Comparison of ENCODE assay signal across 17 mouse cellular contexts in the genomic region with DNA sequence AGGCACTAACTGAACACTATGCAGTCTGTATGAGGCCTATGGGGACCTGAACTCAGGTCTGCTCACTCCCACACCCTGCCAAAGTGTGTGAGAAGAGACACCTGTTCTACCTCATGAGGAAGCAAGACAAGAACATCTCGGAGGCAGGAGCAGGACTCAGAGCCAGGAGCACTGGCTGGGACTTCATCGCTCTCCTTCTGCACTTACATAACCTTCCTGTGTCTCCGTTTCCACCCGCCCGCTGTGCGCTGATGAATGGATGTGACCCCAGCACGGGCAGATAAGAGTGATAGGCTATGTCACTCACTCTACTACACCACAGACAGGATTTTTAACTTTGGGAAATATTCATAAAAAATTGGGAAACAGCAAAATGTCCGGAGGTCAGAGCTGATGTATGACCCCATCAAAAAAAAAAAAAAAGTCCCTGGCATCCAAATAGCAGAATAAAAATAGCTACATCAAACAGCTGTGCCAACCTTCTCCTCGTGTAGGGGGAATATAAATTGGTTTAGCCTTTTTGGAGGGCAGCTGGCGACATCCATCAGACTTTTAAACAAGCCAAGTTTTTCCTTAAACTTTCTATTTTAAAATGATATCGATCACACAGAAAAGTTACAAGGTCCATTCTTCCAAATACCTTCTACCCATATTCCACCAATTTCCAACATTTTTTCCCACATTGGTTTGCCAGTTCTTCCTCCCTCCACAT. TPM values are rescaled to one million over a fixed set of nuclear protein-coding genes. Genes with fewer than 3 reads are reported as not detected.
A peak's percentile ranks its signal among the peaks of the same experiment; 100 is the strongest.
DNase-seq lines count a peak whose midpoint lies in the region; ATAC-seq and TF ChIP-seq lines count a peak whose summit lies in the region.
"Had no signal": no experiment of that assay in that cellular context is flagged by ENCODE, and none has a peak within 500 bp of the region (broad histone marks: within the 10 kb centered on the region; RNA-seq: fewer than 3 reads in every experiment).

No protein-coding gene starts in this region.

- WGBS in heart, adult 2 months, result 53% methylated on average over 11 of the region's 11 CpGs
- WGBS in midbrain, embryonic 11.5 days, result 85% methylated on average over 11 of the region's 11 CpGs
- 92% methylated on average over 11 of the region's 11 CpGs for WGBS in midbrain, embryonic 10.5 days

- no peaks in the 10 kb centered on the region for H3K9me3 ChIP-seq in midbrain, embryonic 11.5 days (ENCODE audit: control insufficient read depth, low read length)
- no peaks in the 10 kb centered on the region for H3K9me3 ChIP-seq in midbrain, embryonic 10.5 days (replicated peaks)
- H3K9me3 ChIP-seq: forebrain, embryonic 10.5 days; limb, embryonic 10.5 days had no signal

- H3K27me3 ChIP-seq in heart, adult 2 months (ENCODE audit: control insufficient read depth, insufficient read depth, low read length), result no peaks in the 10 kb centered on the region
- no peaks in the 10 kb centered on the region for H3K27me3 ChIP-seq in midbrain, embryonic 11.5 days (ENCODE audit: control insufficient read depth, insufficient read depth, low read length)
- no peaks in the 10 kb centered on the region for H3K27me3 ChIP-seq in midbrain, embryonic 10.5 days (ENCODE audit: low read depth, poor library complexity, severe bottlenecking)

- no peak overlapping the region for H3K4me2 ChIP-seq in midbrain, embryonic 11.5 days

- H3K9ac ChIP-seq in heart, adult 2 months (ENCODE audit: low read depth, low read length), result no peak overlapping the region
- H3K9ac ChIP-seq in midbrain, embryonic 11.5 days (ENCODE audit: low read length), result no peak overlapping the region
- H3K9ac ChIP-seq: liver, postnatal 0 days had no signal

- no peak for TF ChIP-seq EP300 in heart, adult 2 months (IDR thresholded peaks at IDR 0.05; ENCODE audit: insufficient read depth, low read depth, low read length)

- no peaks in the 10 kb centered on the region for H3K36me3 ChIP-seq in heart, adult 2 months (ENCODE audit: control insufficient read depth, insufficient read depth, low read length)
- H3K36me3 ChIP-seq in midbrain, embryonic 11.5 days (ENCODE audit: control insufficient read depth, insufficient read depth, low read length), result no peaks in the 10 kb centered on the region
- peaks cover 5% of the 10 kb centered on the region; the same call in 1 of the 2 replicates for H3K36me3 ChIP-seq in midbrain, embryonic 10.5 days
- H3K36me3 ChIP-seq: limb, embryonic 10.5 days had no signal

- peak; percentile 37 to 44 for DNase-seq in adrenal gland, postnatal 36 days
- no peak for DNase-seq in adrenal gland, postnatal 25 days
- DNase-seq in heart, adult 2 months, result peak; percentile 29 to 36
- no peak for DNase-seq in heart, postnatal 4 days
- DNase-seq in midbrain, embryonic 11.5 days (ENCODE audit: low spot score, missing footprints), result peak; percentile 59
- DNase-seq in midbrain, embryonic 10.5 days (ENCODE audit: low spot score), result no peak
- no peak for DNase-seq in embryo, embryonic 10 days (ENCODE audit: low spot score)
- DNase-seq: cerebellum, adult 11-12 months; liver, postnatal 0 days; lung, postnatal 10 days; midbrain, embryonic 14.5 days; spleen, adult 18-20 months; thymus, postnatal 36 days had no signal

- ATAC-seq in midbrain, embryonic 11.5 days (ENCODE audit: low FRiP score), result no peak
- ATAC-seq: liver, postnatal 0 days had no signal

- TF ChIP-seq POLR2A in heart, adult 2 months (IDR thresholded peaks at IDR 0.05; ENCODE audit: insufficient read depth, low read depth, low read length), result no peak

- no peaks in the 10 kb centered on the region for H3K79me2 ChIP-seq in heart, adult 2 months (replicated peaks; ENCODE audit: control insufficient read depth, insufficient read depth, low read length)

- no peak overlapping the region for H3K4me3 ChIP-seq in heart, adult 2 months
- H3K4me3 ChIP-seq in midbrain, embryonic 11.5 days (ENCODE audit: low read depth, low read length), result no peak overlapping the region
- no peak overlapping the region for H3K4me3 ChIP-seq in midbrain, embryonic 10.5 days
- H3K4me3 ChIP-seq: forebrain, embryonic 10.5 days; limb, embryonic 10.5 days had no signal

- no peaks in the 10 kb centered on the region for H3K4me1 ChIP-seq in heart, adult 2 months (ENCODE audit: control insufficient read depth, insufficient read depth, low read length)
- no peaks in the 10 kb centered on the region for H3K4me1 ChIP-seq in midbrain, embryonic 11.5 days (ENCODE audit: control insufficient read depth, insufficient read depth, low read length)
- H3K4me1 ChIP-seq in midbrain, embryonic 10.5 days, result peaks cover 6% of the 10 kb centered on the region
- H3K4me1 ChIP-seq: limb, embryonic 10.5 days had no signal

- intact Hi-C loops in heart, adult 2 months (cut with DNase I), result no loop called here

- TF ChIP-seq CTCF in heart, adult 2 months (IDR thresholded peaks at IDR 0.05), result no peak

- peak overlapping the region; percentile 44 for H3K27ac ChIP-seq in heart, adult 2 months
- H3K27ac ChIP-seq in midbrain, embryonic 11.5 days (ENCODE audit: low read depth, low read length), result no peak overlapping the region
- no peak overlapping the region for H3K27ac ChIP-seq in midbrain, embryonic 10.5 days (replicated peaks)
- H3K27ac ChIP-seq: forebrain, embryonic 10.5 days; kidney, postnatal 0 days; limb, embryonic 10.5 days had no signal

RNA-seq across cellular contexts. Expression of gene Ephb1, which starts 18.8 kb away (rescaled TPM):
- 1 to 10 TPM; 2.1 to 3.2 TPM for total RNA-seq in adrenal gland, postnatal 36 days (2021)
- total RNA-seq in adrenal gland, postnatal 25 days (2021), result 2.9 and 3.8 TPM in 2 replicates
- 10 to 100 TPM; 21.2 to 23.3 TPM for total RNA-seq in heart, adult 2 months (2021)
- polyA plus RNA-seq in heart, adult 2 months (2012; rRNA removed), result 2.8 and 3.1 TPM in 2 replicates
- 1 to 10 TPM; 8.3 to 9.7 TPM for total RNA-seq in heart, postnatal 4 days (2021)
- 17.8 and 18.8 TPM in 2 replicates for polyA plus RNA-seq in midbrain, embryonic 11.5 days (2014; fragmentation: Nextera tagmentation; extraction: Ambion mirVana)
- 9.5 and 14.7 TPM in 2 replicates for polyA plus RNA-seq in midbrain, embryonic 10.5 days (2016; fragmentation: Nextera tagmentation; extraction: Ambion mirVana)
- total RNA-seq: megakaryocyte progenitor cell, adult 5-6 weeks had no signal

Comparison
In these comparisons a context has a peak if more than half of its experiments do, and no peak if none do; other contexts are left out.
1. DNase-seq: peak in adrenal gland, postnatal 36 days (2 of 2), heart, adult 2 months (2 of 2) and midbrain, embryonic 11.5 days (single experiment); none in adrenal gland, postnatal 25 days (single experiment), heart, postnatal 4 days (single experiment), midbrain, embryonic 10.5 days (single experiment) and embryo, embryonic 10 days (single experiment).